Mouse (Mus musculus) stomach, embryonic 15.5 days (tissue): ENCODE results near the gene Wdr46. TPM values are rescaled to one million over a fixed set of nuclear protein-coding genes. Genes with fewer than 3 reads are reported as not detected.
"Not testable (repeated sequence)": the region's sequence is repeated elsewhere in the genome, so short reads cannot be mapped to it uniquely, and the experiment has no call there.

Experiments used
- ATAC-seq: fragments of 200-750 bp; cut with Nextera tagmentation; 2 replicates; pipeline ENCODE4 v1.8.0; 2017; ENCODE audit warnings: low read depth, moderate number of reproducible peaks, moderate TSS enrichment; ENCODE audit not compliant: insufficient read depth, low FRiP score
- H3K27ac ChIP-seq: fragments of 300-500 bp; sonication (generic); 2 replicates; pipeline ENCODE4 v1.5.1; 2015; ENCODE audit warnings: mild to moderate bottlenecking, inconsistent platforms
- H3K27me3 ChIP-seq: fragments of 300-500 bp; sonication (generic); replicated peaks from 2 replicates; pipeline ENCODE4 v1.6.1; 2015; ENCODE audit warnings: inconsistent platforms
- H3K36me3 ChIP-seq: fragments of 300-500 bp; sonication (generic); 2 replicates; pipeline ENCODE4 v1.6.1; 2015; ENCODE audit warnings: inconsistent platforms
- H3K4me1 ChIP-seq: fragments of 300-500 bp; sonication (generic); 2 replicates; pipeline ENCODE4 v1.6.1; 2015; ENCODE audit warnings: inconsistent platforms
- H3K4me2 ChIP-seq: fragments of 300-500 bp; sonication (generic); 2 replicates; pipeline ENCODE4 v1.6.1; 2015; ENCODE audit warnings: mild to moderate bottlenecking, inconsistent platforms
- H3K4me3 ChIP-seq: fragments of 300-500 bp; sonication (generic); replicated peaks from 2 replicates; pipeline ENCODE4 v1.5.1; 2015; ENCODE audit warnings: inconsistent platforms
- H3K9ac ChIP-seq: fragments of 300-500 bp; sonication (generic); 2 replicates; pipeline ENCODE4 v1.6.1; 2015; ENCODE audit warnings: inconsistent platforms
- H3K9me3 ChIP-seq: fragments of 300-500 bp; sonication (generic); 2 replicates; pipeline ENCODE4 v1.6.1; 2016; ENCODE audit warnings: inconsistent platforms
- WGBS: fragments of 180-500 bp; shearing (Covaris S2); methylation state at CpG from one replicate; pipeline ENCODE4 v1.1.7; 2015; 5-methylcytosine and 5-hydroxymethylcytosine counted together
- polyA plus RNA-seq: library from polyadenylated mRNA; unstranded; fragments of >200 nt; fragmentation: Nextera tagmentation; extraction: Ambion mirVana; gene quantifications from 2 replicates; pipeline ENCODE4 v1.2.1, GENCODE M21; 2015

The Wdr46 gene
- polyA plus RNA-seq, 1 experiment from 2014 or later: 36.1 TPM

GRCm38 (mm10) chr17:33977861-33978557 lies 37.5 kb downstream of the Wdr46 start:
- WGBS: 2% methylated on average over 57 of the region's 57 CpGs
- no peak overlapping the region for H3K27ac ChIP-seq

GRCm38 (mm10) chr17:33978631-33979031 lies 38.2 kb downstream of the Wdr46 start:
- H3K27me3 ChIP-seq: peaks cover 42% of the 10 kb centered on the region
- H3K36me3 ChIP-seq: no peaks in the 10 kb centered on the region
- no peak overlapping the region for H3K9ac ChIP-seq
- H3K4me3 ChIP-seq: peak overlapping the region; percentile 42
- 1% methylated on average over 16 of the region's 17 CpGs for WGBS
- H3K9me3 ChIP-seq: no peaks in the 10 kb centered on the region
- no peak overlapping the region for H3K27ac ChIP-seq
- peaks cover 19% of the 10 kb centered on the region; the same call in 1 of the 2 replicates for H3K4me1 ChIP-seq
- ATAC-seq: peak; percentile 85
- H3K4me2 ChIP-seq: peak overlapping the region; percentile 81

More at GRCm38 (mm10) chr17:33977861-33978557, 37.5 kb downstream of the Wdr46 start:
- no peak for ATAC-seq
- Histone ChIP-seq H3K9ac (no peak overlapping the region), H3K9me3 (no peaks in the 10 kb centered on the region), H3K4me2 (peak overlapping the region; percentile 81), H3K4me1 (peaks cover 19% of the 10 kb centered on the region; the same call in 1 of the 2 replicates), H3K4me3 (peak overlapping the region; percentile 42), H3K36me3 (no peaks in the 10 kb centered on the region), H3K27me3 (peaks cover 42% of the 10 kb centered on the region)

- H3K9ac ChIP-seq: no peak overlapping the region
- ATAC-seq: no peak
- no peaks in the 10 kb centered on the region for H3K36me3 ChIP-seq
- 69% methylated on average over 6 of the region's 6 CpGs for WGBS
- peaks cover 42% of the 10 kb centered on the region for H3K27me3 ChIP-seq
- no peak overlapping the region for H3K4me3 ChIP-seq
- no peak overlapping the region for H3K27ac ChIP-seq
- peaks cover 19% of the 10 kb centered on the region; the same call in 1 of the 2 replicates for H3K4me1 ChIP-seq
- no peak overlapping the region for H3K4me2 ChIP-seq
- H3K9me3 ChIP-seq: no peaks in the 10 kb centered on the region
These were observed 39.1 kb downstream of the Wdr46 start for GRCm38 (mm10) chr17:33979512-33980050.

- peaks cover 19% of the 10 kb centered on the region; the same call in 1 of the 2 replicates for H3K4me1 ChIP-seq
- H3K9ac ChIP-seq: no peak overlapping the region
- no peaks in the 10 kb centered on the region for H3K9me3 ChIP-seq
- no peak overlapping the region for H3K27ac ChIP-seq
- WGBS: 74% methylated on average over 19 of the region's 19 CpGs
- no peak overlapping the region for H3K4me3 ChIP-seq
- peak overlapping the region; percentile 79 for H3K4me2 ChIP-seq
- H3K27me3 ChIP-seq: peaks cover 42% of the 10 kb centered on the region
- no peak for ATAC-seq
- no peaks in the 10 kb centered on the region for H3K36me3 ChIP-seq
These were observed 39.9 kb downstream of the Wdr46 start for GRCm38 (mm10) chr17:33980181-33981035.

- Histone ChIP-seq H3K4me3 (peak overlapping the region; percentile 51), H3K4me2 (peak overlapping the region; percentile 79), H3K4me1 (peaks cover 19% of the 10 kb centered on the region; the same call in 1 of the 2 replicates), H3K27me3 (peaks cover 36% of the 10 kb centered on the region), H3K27ac (peak overlapping the region; percentile 82)
- H3K36me3 ChIP-seq, H3K9ac ChIP-seq, H3K9me3 ChIP-seq: not testable (repeated sequence)
- under 1% methylated on average over 27 of the region's 27 CpGs for WGBS
- ATAC-seq: peak; percentile 77
These were observed 40.9 kb downstream of the Wdr46 start for GRCm38 (mm10) chr17:33981192-33981909.

- not testable (repeated sequence) for H3K9ac ChIP-seq, H3K36me3 ChIP-seq, H3K27ac ChIP-seq, ATAC-seq, H3K9me3 ChIP-seq, H3K4me3 ChIP-seq
- peak overlapping the region; percentile 79 for H3K4me2 ChIP-seq
- H3K4me1 ChIP-seq: peaks cover 19% of the 10 kb centered on the region; the same call in 1 of the 2 replicates
- WGBS: 13% methylated on average over 8 of the region's 8 CpGs
- peaks cover 30% of the 10 kb centered on the region for H3K27me3 ChIP-seq
These were observed 41.7 kb downstream of the Wdr46 start for GRCm38 (mm10) chr17:33982136-33982535.

- 0 out of 2 replicates have a peak, but pooled peaks cover 6% of the 10 kb centered on the region for H3K27me3 ChIP-seq
- no peaks in the 10 kb centered on the region for H3K9me3 ChIP-seq
- 30% methylated on average over 10 of the region's 10 CpGs for WGBS
- no peak for ATAC-seq
- no peak overlapping the region for H3K27ac ChIP-seq
- H3K9ac ChIP-seq: no peak overlapping the region
- H3K4me1 ChIP-seq: no peaks in the 10 kb centered on the region
- H3K36me3 ChIP-seq: no peaks in the 10 kb centered on the region
- no peak overlapping the region for H3K4me2 ChIP-seq
- no peak overlapping the region for H3K4me3 ChIP-seq
These were observed 51.6 kb downstream of the Wdr46 start for GRCm38 (mm10) chr17:33991788-33992664.

GRCm38 (mm10) chr17:33994959-33995358 lies 54.5 kb downstream of the Wdr46 start:
- H3K9me3 ChIP-seq: no peaks in the 10 kb centered on the region
- peaks cover 5% of the 10 kb centered on the region; the same call in 1 of the 2 replicates for H3K27me3 ChIP-seq
- peaks cover 7% of the 10 kb centered on the region for H3K4me1 ChIP-seq
- 90% methylated on average over 8 of the region's 8 CpGs for WGBS
- H3K4me2 ChIP-seq: no peak overlapping the region
- no peak overlapping the region for H3K4me3 ChIP-seq
- H3K27ac ChIP-seq: no peak overlapping the region
- ATAC-seq: no peak
- no peak overlapping the region for H3K9ac ChIP-seq
- no peaks in the 10 kb centered on the region for H3K36me3 ChIP-seq

- H3K9ac ChIP-seq: no peak overlapping the region
- H3K9me3 ChIP-seq: no peaks in the 10 kb centered on the region
- H3K36me3 ChIP-seq: no peaks in the 10 kb centered on the region
- no peak overlapping the region for H3K4me2 ChIP-seq
- peaks cover 7% of the 10 kb centered on the region; the same call in 1 of the 2 replicates for H3K27me3 ChIP-seq
- H3K4me3 ChIP-seq: no peak overlapping the region
- 35% methylated on average over 3 of the region's 3 CpGs for WGBS
- H3K27ac ChIP-seq: no peak overlapping the region
- ATAC-seq: no peak
- H3K4me1 ChIP-seq: peaks cover 8% of the 10 kb centered on the region
These were observed 55.2 kb downstream of the Wdr46 start for GRCm38 (mm10) chr17:33995651-33996050.

- not testable (repeated sequence) for H3K4me2 ChIP-seq, H3K9me3 ChIP-seq, ATAC-seq, H3K9ac ChIP-seq, H3K4me1 ChIP-seq, H3K36me3 ChIP-seq, H3K4me3 ChIP-seq, H3K27ac ChIP-seq
- WGBS: 88% methylated on average over 2 of the region's 2 CpGs
- peaks cover 19% of the 10 kb centered on the region; the same call in 1 of the 2 replicates for H3K27me3 ChIP-seq
These were observed 56.6 kb downstream of the Wdr46 start for GRCm38 (mm10) chr17:33997025-33997424.
